Mouse (Mus musculus) heart, postnatal 0 days (tissue): ENCODE data around the gene Litaf.
A peak's percentile ranks its signal among the peaks of the same experiment; 100 is the strongest.

Experiments used
- CTCF ChIP-seq: IDR thresholded peaks from 2 replicates; pipeline ENCODE4 v1.5.1; 2016; ENCODE audit warnings: antibody characterized with exemption, control low read depth, low read depth
- EP300 ChIP-seq: IDR thresholded peaks from 2 replicates; pipeline ENCODE4 v1.6.1; 2016; ENCODE audit warnings: antibody characterized with exemption, low read depth

- TF ChIP-seq CTCF (peak; percentile 100), EP300 (no peak)
Measured at GRCm38 (mm10) chr16:11034193-11034803, 31.7 kb downstream of the Litaf start.
